Mouse (Mus musculus): ENCODE results near the gene Acaa1b. TPM values are rescaled to one million over a fixed set of nuclear protein-coding genes. Genes with fewer than 3 reads are reported as not detected.

Gene Acaa1b
- 1.7 and 2.4 TPM in 2 replicates for polyA plus RNA-seq (2015; fragmentation: Nextera tagmentation; extraction: Ambion mirVana)

DNA sequence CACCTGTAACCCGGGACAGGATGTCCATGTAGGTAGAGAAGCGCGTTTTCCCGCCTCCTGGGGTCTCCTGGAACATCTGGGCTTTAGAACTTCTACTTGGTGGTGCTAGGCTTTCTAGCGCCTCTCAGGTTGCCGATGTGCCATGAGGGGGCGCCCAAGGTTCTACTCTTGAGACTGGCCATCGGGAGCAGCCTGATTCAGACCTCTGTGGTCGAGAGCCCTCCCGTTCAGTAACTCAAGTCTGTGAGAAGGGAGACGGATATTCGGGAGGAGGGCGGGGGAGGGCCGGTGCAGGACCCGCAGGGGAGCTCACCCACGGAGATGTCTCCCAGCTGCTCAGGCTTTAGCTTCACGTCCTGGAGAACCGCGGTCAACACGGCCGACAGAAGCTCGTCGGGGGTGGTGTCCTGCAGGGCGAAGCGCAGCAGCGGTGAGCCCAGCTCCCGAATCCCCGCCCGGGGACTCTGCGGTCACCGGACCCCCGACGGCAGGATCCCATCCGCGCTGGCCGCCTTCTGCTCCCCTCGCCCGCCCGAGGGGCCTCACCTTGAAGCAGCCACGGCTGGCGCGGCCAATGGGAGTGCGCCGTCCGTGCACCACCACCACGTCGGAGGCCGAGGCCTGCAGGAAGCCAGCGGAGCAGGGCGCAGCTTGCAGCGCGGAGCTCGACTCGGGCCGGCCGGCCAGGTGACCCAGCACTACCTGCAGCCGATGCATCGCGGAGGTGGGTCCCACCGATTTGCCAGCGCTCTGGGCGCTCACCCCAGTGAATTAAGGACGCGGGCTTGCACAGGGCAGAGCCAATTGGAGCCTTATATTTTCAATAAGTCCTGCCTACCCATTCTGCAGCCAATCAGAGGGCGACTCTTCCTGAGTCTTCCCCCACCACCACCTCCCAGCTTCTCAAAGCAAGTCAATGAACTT lies at the start of gene Acaa1b:
Gene Acaa1b (minus strand): TSS at position 816 of the 924 bp plus-strand sequence.
- ATAC-seq (ENCODE audit: insufficient number of reproducible peaks, low FRiP score, low TSS enrichment, low read depth): peak; percentile 71; the same call in 1 of the 2 replicates
- peaks cover 22% of the 10 kb centered on the region for H3K27me3 ChIP-seq
- H3K36me3 ChIP-seq: no peaks in the 10 kb centered on the region
- H3K27ac ChIP-seq: no peak within 1 kb of the TSS
- no peaks in the 10 kb centered on the region for H3K9me3 ChIP-seq
- 1% methylated on average over 65 of the region's 65 CpGs for WGBS
- H3K4me1 ChIP-seq: peaks cover 11% of the 10 kb centered on the region; the same call in 1 of the 2 replicates
- H3K9ac ChIP-seq: 0 out of 2 replicates have a peak within 1 kb of the TSS, but pooled peaks have one; percentile 23
- peak within 1 kb of the TSS; percentile 71 for H3K4me2 ChIP-seq
- H3K4me3 ChIP-seq: peak within 1 kb of the TSS; percentile 55

DNA sequence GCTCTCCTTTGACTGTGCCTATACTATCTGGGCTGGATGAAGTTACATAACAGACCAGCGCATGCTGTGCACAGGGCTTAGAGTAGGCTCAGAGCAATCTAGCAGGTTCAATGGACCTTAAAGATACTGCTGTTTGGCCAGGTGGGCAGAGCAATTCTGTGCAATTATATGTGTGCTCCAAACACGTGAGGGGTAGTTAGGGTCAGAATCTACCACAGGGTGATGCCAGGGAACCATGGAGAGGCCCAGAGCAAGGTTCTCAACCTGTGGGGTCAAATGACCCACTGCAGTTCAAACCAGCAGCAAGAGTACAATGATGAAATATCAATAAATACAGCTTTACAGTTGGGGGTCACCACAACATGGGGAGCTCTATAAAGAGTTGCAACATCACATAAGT lies 49.8 kb upstream of the Acaa1b start:
- no peak overlapping the region for H3K9ac ChIP-seq
- no peak overlapping the region for H3K4me3 ChIP-seq
- no peak overlapping the region for H3K27ac ChIP-seq
- no peaks in the 10 kb centered on the region for H3K4me1 ChIP-seq
- no peaks in the 10 kb centered on the region for H3K27me3 ChIP-seq
- ATAC-seq (ENCODE audit: insufficient number of reproducible peaks, low FRiP score, low TSS enrichment, low read depth): no peak
- no peaks in the 10 kb centered on the region for H3K36me3 ChIP-seq
- WGBS: 80% methylated on average over 2 of the region's 2 CpGs
- no peak overlapping the region for H3K4me2 ChIP-seq
- H3K9me3 ChIP-seq: no peaks in the 10 kb centered on the region

DNA sequence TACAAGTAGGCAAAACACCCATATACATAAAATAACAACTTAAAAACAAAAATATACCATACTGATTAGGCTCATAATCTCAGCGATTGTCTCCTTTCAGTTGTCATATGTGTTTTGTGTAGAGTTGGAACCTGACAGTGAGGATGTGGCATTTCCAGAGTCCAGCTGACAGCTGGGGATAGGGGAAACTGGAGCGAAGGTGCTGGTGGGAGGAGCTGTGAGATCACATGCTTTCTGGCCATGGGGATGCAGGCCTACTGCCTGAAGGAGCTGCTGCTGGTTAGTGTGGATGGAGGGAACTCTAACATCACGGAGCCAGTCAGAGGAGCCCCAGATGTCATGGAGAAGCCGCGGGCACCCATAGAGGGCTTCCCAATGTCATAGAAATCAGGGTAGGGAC lies 48.9 kb upstream of the Acaa1b start:
- Histone ChIP-seq H3K4me1 (no peaks in the 10 kb centered on the region), H3K27ac (no peak overlapping the region), H3K27me3 (no peaks in the 10 kb centered on the region), H3K36me3 (no peaks in the 10 kb centered on the region), H3K9me3 (no peaks in the 10 kb centered on the region), H3K9ac (no peak overlapping the region), H3K4me2 (no peak overlapping the region), H3K4me3 (no peak overlapping the region)
- ATAC-seq (ENCODE audit: insufficient number of reproducible peaks, low FRiP score, low TSS enrichment, low read depth): no peak
- WGBS: 87% methylated on average over 5 of the region's 5 CpGs

DNA sequence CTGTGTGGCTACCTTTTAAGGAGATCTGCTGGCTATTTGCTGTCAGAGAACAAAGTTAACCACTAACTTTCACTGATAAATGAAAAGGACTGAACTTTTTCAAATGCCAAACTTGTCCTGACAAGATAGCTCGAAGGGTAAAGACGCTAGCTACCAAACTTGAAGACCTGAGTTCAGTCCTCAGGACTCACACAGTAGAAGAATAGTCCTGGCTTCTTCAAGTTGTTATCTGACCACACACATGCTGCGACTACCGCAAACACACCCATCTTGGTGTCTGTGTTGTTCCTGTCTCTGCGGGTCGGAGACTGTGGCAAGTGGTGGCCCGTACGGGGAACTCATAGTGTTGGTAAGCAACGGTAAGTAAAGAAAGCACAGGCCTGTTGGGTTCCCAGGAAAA lies 46.7 kb upstream of the Acaa1b start:
- Histone ChIP-seq H3K4me2 (no peak overlapping the region), H3K9ac (no peak overlapping the region), H3K27me3 (no peaks in the 10 kb centered on the region), H3K27ac (no peak overlapping the region), H3K36me3 (no peaks in the 10 kb centered on the region), H3K4me1 (no peaks in the 10 kb centered on the region), H3K9me3 (no peaks in the 10 kb centered on the region), H3K4me3 (no peak overlapping the region)
- no peak for ATAC-seq (ENCODE audit: insufficient number of reproducible peaks, low FRiP score, low TSS enrichment, low read depth)
- 96% methylated on average over 9 of the region's 9 CpGs for WGBS

DNA sequence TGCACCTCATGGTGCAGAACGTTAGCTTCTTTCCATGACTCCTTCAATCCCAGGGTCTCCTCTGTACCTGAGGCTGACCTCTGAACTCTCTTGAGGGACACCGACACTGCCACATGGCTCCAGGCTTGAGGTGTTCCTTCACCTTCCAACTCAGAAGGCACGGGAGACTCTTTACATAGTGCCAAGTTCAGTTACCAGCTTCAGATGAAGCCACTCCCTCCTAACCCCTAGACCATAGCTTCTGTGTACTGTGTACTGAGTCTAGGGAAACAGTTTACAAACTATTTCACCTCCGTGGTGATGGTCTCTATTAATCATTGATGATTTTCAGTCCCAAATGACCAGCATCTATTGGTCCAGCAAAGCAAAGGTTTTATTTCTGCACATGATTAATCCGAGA lies 44.8 kb upstream of the Acaa1b start:
- no peak overlapping the region for H3K9ac ChIP-seq
- no peaks in the 10 kb centered on the region for H3K9me3 ChIP-seq
- 85% methylated on average over 5 of the region's 5 CpGs for whole genome bisulfite sequencing
- no peaks in the 10 kb centered on the region for H3K36me3 ChIP-seq
- no peak overlapping the region for H3K4me3 ChIP-seq
- H3K27ac ChIP-seq: no peak overlapping the region
- no peak overlapping the region for H3K4me2 ChIP-seq
- ATAC-seq (ENCODE audit: insufficient number of reproducible peaks, low FRiP score, low TSS enrichment, low read depth): no peak
- H3K4me1 ChIP-seq: no peaks in the 10 kb centered on the region
- no peaks in the 10 kb centered on the region for H3K27me3 ChIP-seq

DNA sequence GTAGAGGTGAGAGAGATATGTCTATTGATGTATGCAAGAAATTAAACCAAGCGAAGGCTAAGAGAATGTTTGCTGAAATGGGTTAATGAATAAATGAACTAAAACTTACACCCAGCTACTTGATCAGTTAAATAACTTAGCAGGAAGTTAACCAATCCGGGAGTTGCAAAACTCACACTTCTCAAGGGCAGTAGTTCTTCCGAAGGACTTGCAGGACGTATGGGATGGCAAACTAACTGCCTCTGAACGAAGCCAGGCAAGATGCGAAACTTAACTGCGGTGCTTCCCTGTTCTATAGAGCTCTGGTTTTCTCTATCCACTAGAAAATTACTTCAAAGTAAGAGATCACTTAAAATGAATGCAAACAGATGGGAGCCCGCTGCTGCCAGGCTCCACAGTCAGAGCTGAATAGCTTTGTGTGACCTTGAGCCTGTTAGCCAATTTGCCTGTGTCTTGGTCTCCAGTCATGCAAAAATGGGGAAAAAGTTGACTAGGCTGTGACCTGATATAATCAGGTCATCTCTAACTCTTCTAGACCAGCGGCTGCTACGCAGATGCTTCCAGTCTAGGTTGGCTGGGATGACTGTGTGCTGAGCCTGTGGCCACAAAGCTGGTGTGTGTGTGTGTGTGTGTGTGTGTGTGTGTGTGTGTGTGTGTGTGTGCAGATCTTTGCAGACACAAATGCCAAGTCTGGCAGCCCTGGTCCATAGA lies 42.4 kb upstream of the Acaa1b start:
- WGBS: 69% methylated on average over 10 of the region's 10 CpGs
- ATAC-seq (ENCODE audit: insufficient number of reproducible peaks, low FRiP score, low TSS enrichment, low read depth): no peak
- Histone ChIP-seq H3K27ac (no peak overlapping the region), H3K27me3 (no peaks in the 10 kb centered on the region), H3K4me3 (no peak overlapping the region), H3K9ac (no peak overlapping the region), H3K36me3 (no peaks in the 10 kb centered on the region), H3K4me1 (no peaks in the 10 kb centered on the region), H3K4me2 (no peak overlapping the region), H3K9me3 (no peaks in the 10 kb centered on the region)

DNA sequence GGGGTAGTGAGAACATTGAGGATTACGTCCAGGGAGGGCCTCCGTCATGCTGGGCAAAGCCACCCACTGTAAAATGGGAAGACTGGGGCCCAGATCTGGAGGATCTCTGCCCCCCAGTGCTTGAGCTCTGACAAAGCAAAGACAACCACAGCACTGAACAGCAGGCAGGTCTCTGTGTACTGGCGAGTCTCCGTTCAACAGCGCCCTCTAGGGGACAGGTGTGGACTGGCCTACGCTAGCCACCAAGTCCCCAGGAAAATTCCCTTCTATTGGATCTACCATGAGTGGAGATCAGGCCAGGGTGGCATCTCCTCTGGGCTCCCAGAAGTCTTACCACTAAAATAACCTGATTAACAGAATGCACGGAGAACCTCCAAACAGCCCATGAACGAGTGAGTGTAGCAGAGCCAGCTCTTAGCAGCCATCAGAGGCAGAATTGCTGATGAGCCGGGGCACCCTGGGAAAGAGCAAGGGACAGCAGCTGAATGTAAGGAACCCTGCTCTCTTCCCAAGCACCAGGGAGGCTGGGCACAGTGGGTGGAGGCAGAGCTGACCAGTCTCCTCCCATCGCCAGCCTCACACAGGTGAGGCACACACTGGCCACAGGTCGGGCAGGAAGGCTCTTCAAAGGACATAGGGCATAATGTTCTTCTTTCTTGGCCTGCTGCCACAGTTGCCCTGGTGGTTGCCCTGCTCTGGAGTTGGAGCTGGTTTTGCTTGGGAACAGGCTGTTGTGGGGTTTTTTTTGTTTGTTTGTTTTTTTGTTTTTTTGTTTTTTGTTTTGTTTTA lies 35.5 kb upstream of the Acaa1b start:
- WGBS: 36% methylated on average over 11 of the region's 11 CpGs
- Histone ChIP-seq H3K4me2 (no peak overlapping the region), H3K4me3 (no peak overlapping the region), H3K9me3 (no peaks in the 10 kb centered on the region), H3K4me1 (no peaks in the 10 kb centered on the region), H3K27ac (no peak overlapping the region), H3K27me3 (no peaks in the 10 kb centered on the region), H3K9ac (no peak overlapping the region), H3K36me3 (no peaks in the 10 kb centered on the region)
- 0 out of 2 replicates have a peak, but pooled peaks have one; percentile 32 for ATAC-seq (ENCODE audit: insufficient number of reproducible peaks, low FRiP score, low TSS enrichment, low read depth)

DNA sequence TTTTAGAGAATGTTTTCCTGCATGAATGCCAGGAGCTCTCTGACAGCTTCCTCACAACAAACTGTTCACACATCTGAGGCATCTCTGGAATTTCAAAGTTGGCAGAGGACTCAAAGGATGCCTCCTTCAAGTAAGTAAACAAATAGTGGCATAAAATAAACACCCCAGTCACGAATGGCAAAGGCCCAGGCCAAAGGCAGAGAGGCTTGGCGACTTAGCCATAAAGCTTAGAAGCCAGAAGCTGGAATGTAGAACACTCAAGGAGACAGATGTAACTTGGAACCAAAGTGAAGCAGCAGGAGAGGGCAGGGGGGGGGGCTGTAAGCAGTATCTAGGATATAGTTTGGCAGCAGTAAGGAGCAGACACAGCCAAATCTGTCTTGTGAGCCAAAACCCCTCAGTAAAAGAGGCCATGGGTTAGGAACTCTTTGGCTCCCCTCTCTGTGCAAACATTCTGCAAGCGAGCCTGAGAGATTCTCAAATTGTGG lies 24.4 kb upstream of the Acaa1b start:
- no peaks in the 10 kb centered on the region for H3K27me3 ChIP-seq
- peaks cover 13% of the 10 kb centered on the region; the same call in 1 of the 2 replicates for H3K4me1 ChIP-seq
- no peaks in the 10 kb centered on the region for H3K9me3 ChIP-seq
- H3K4me2 ChIP-seq: no peak overlapping the region
- H3K36me3 ChIP-seq: no peaks in the 10 kb centered on the region
- 20% methylated on average over 3 of the region's 3 CpGs for WGBS
- no peak overlapping the region for H3K9ac ChIP-seq
- H3K4me3 ChIP-seq: no peak overlapping the region
- H3K27ac ChIP-seq: peak overlapping the region; percentile 18; the same call in 1 of the 2 replicates
- ATAC-seq (ENCODE audit: insufficient number of reproducible peaks, low FRiP score, low TSS enrichment, low read depth): peak; percentile 40; the same call in 1 of the 2 replicates

DNA sequence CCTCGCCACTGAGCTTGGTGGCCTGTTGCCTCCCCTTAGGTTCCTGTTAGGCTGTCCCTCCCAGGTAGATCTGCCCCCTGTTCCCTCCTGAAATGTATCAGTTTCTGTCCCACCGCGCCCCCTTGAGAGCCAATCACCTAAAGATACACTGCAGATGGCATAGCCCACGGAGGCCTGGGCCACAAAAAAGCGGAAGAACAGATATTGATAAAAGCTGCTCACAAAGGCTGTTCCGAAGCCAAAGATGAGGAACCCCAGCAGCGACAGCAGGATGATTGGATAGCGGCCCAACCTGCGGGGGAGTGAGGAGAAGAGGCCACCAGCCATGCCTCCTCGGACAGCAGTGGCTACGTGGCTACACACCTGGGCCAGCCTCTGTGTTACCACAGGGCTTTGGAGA lies 22.4 kb upstream of the Acaa1b start:
- H3K36me3 ChIP-seq: no peaks in the 10 kb centered on the region
- no peak overlapping the region for H3K9ac ChIP-seq
- H3K27ac ChIP-seq: no peak overlapping the region
- 90% methylated on average over 11 of the region's 11 CpGs for WGBS
- H3K27me3 ChIP-seq: no peaks in the 10 kb centered on the region
- no peaks in the 10 kb centered on the region for H3K9me3 ChIP-seq
- H3K4me1 ChIP-seq: peaks cover 13% of the 10 kb centered on the region; the same call in 1 of the 2 replicates
- no peak overlapping the region for H3K4me3 ChIP-seq
- no peak for ATAC-seq (ENCODE audit: insufficient number of reproducible peaks, low FRiP score, low TSS enrichment, low read depth)
- H3K4me2 ChIP-seq: no peak overlapping the region

DNA sequence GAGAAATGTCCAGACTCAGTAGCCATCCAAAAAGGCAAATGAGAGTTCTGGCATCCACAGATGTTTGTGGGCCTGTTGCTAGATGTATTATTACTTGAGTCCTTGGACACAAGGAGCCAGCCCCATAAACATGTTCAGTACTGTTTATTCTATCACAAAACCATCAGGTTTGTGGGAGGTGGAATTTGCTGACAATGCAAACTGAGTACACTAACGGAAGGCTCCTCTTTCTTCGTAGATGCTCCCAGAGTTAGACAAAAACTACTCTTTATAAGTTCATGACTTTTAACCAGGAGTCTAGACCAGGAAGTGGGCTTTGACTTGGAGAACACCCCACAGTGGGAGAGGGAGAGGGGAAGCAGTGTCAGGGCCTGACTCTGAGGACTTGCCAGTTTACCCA lies 10.7 kb upstream of the Acaa1b start:
- Histone ChIP-seq H3K36me3 (no peaks in the 10 kb centered on the region), H3K27ac (no peak overlapping the region), H3K4me2 (no peak overlapping the region), H3K9ac (no peak overlapping the region), H3K4me3 (no peak overlapping the region), H3K27me3 (no peaks in the 10 kb centered on the region), H3K4me1 (no peaks in the 10 kb centered on the region), H3K9me3 (no peaks in the 10 kb centered on the region)
- WGBS: 88% methylated on average over 2 of the region's 2 CpGs
- ATAC-seq (ENCODE audit: insufficient number of reproducible peaks, low FRiP score, low TSS enrichment, low read depth): no peak

DNA sequence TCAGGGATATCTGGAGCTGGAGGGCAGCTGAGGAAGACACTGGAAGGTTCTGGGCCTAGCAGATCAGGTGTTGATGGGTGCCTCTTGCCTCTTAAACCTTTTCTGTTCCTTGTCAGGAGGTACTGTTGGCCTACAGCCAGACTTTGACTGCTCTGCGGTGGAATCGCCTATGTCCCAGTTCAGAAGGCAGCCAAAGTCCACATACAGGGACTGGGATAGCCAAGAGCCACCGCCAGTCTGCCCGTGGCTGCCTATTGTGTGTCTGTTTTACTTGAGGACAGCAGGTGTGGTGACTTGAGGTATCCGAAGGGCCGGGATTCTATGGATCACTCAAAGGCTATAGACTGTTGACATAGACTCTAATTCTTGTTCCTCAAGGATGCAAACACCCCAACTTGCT lies 8.7 kb upstream of the Acaa1b start:
- Histone ChIP-seq H3K9me3 (no peaks in the 10 kb centered on the region), H3K27ac (no peak overlapping the region)
- no peak for ATAC-seq (ENCODE audit: insufficient number of reproducible peaks, low FRiP score, low TSS enrichment, low read depth)

More for the DNA sequence above, 8.7 kb upstream of the Acaa1b start:
- 84% methylated on average over 6 of the region's 6 CpGs for WGBS
- Histone ChIP-seq H3K4me3 (no peak overlapping the region), H3K27me3 (no peaks in the 10 kb centered on the region), H3K4me2 (no peak overlapping the region), H3K36me3 (no peaks in the 10 kb centered on the region), H3K4me1 (no peaks in the 10 kb centered on the region), H3K9ac (no peak overlapping the region)

Data from limb, embryonic 15.5 days (tissue).